Mouse (Mus musculus) megakaryocyte, embryonic 14.5 days (primary cell): ENCODE results near the gene Rrp36.

Experiments
- FLI1 ChIP-seq: IDR thresholded peaks from 2 replicates; pipeline ENCODE4 v1.6.1; 2012; ENCODE audit warnings: low read length, inconsistent platforms, mixed read lengths
- GATA1 ChIP-seq: IDR thresholded peaks from 3 replicates; pipeline ENCODE4 v1.6.1; 2012; ENCODE audit warnings: mixed read lengths, low read length, inconsistent platforms, borderline replicate concordance

GRCm38 (mm10) chr17:46714756-46715481 lies 40.8 kb upstream of the Rrp36 start:
- TF ChIP-seq FLI1 (no peak), GATA1 (no peak)
